Mouse (Mus musculus) inflammation-experienced regulatory T-cells, adult 6 months (primary cell): Measurements from ENCODE around the gene Rnf115. TPM values are rescaled to one million over a fixed set of nuclear protein-coding genes. Genes with fewer than 3 reads are reported as not detected.
A peak's percentile ranks its signal among the peaks of the same experiment; 100 is the strongest.
"Not testable (repeated sequence)": the region's sequence is repeated elsewhere in the genome, so short reads cannot be mapped to it uniquely, and the experiment has no call there.

Source experiments
- ATAC-seq: one replicate; pipeline ENCODE4 v1.8.0; 2017
- polyA plus RNA-seq, 3 experiments: library from polyadenylated mRNA; unstranded; fragments of 100-300 nt; shearing (Covaris generic); gene quantifications; one replicate each; pipeline ENCODE4 v1.2.1; 2017

Rnf115 gene
- polyA plus RNA-seq, 3 experiments from 2014 or later, result 44.6 to 73.7 (median 47.3) TPM

GRCm38 (mm10) chr3:96708684-96709064 is 18.8 kb upstream of the Rnf115 start:
- no peak for ATAC-seq

- ATAC-seq, result no peak
Observed at GRCm38 (mm10) chr3:96714286-96714685, 13.2 kb upstream of the Rnf115 start.

GRCm38 (mm10) chr3:96715854-96716253 is 11.6 kb upstream of the Rnf115 start:
- ATAC-seq, result no peak

GRCm38 (mm10) chr3:96719173-96719572 is 8.3 kb upstream of the Rnf115 start:
- no peak for ATAC-seq

GRCm38 (mm10) chr3:96727828-96728633 is 567 bp downstream of the Rnf115 start:
- peak; percentile 39 for ATAC-seq

GRCm38 (mm10) chr3:96728634-96729402 is 1.4 kb downstream of the Rnf115 start:
- ATAC-seq, result no peak

- ATAC-seq, result peak; percentile 25
Observed at GRCm38 (mm10) chr3:96729403-96729784, 1.9 kb downstream of the Rnf115 start.

GRCm38 (mm10) chr3:96730785-96731184 is 3.3 kb downstream of the Rnf115 start:
- ATAC-seq, result no peak

- ATAC-seq, result no peak
Observed at GRCm38 (mm10) chr3:96733984-96734383, 6.5 kb downstream of the Rnf115 start.

GRCm38 (mm10) chr3:96735200-96735599 is 7.7 kb downstream of the Rnf115 start:
- no peak for ATAC-seq

- no peak for ATAC-seq
Observed at GRCm38 (mm10) chr3:96737013-96737740, 9.7 kb downstream of the Rnf115 start.

- ATAC-seq, result no peak
Observed at GRCm38 (mm10) chr3:96737995-96738394, 10.5 kb downstream of the Rnf115 start.

GRCm38 (mm10) chr3:96740279-96740678 is 12.8 kb downstream of the Rnf115 start:
- not testable (repeated sequence) for ATAC-seq

- ATAC-seq, result no peak
Observed at GRCm38 (mm10) chr3:96744348-96744747, 16.9 kb downstream of the Rnf115 start.

- ATAC-seq, result peak; percentile 84
Observed at GRCm38 (mm10) chr3:96746829-96747228, 19.4 kb downstream of the Rnf115 start.

GRCm38 (mm10) chr3:96755935-96756334 is 28.5 kb downstream of the Rnf115 start:
- ATAC-seq, result no peak

GRCm38 (mm10) chr3:96757691-96758090 is 30.2 kb downstream of the Rnf115 start:
- no peak for ATAC-seq

GRCm38 (mm10) chr3:96759695-96760094 is 32.2 kb downstream of the Rnf115 start:
- ATAC-seq, result no peak

GRCm38 (mm10) chr3:96764528-96764927 is 37.1 kb downstream of the Rnf115 start:
- ATAC-seq, result peak; percentile 69

GRCm38 (mm10) chr3:96769971-96770370 is 42.5 kb downstream of the Rnf115 start:
- no peak for ATAC-seq

GRCm38 (mm10) chr3:96772949-96773348 is 45.5 kb downstream of the Rnf115 start:
- ATAC-seq, result no peak

- no peak for ATAC-seq
Observed at GRCm38 (mm10) chr3:96777120-96777519, 49.7 kb downstream of the Rnf115 start.

GRCm38 (mm10) chr3:96782236-96782635 is 54.8 kb downstream of the Rnf115 start:
- ATAC-seq, result no peak
